Mouse (Mus musculus): ENCODE results near the gene Lyg2. TPM values are rescaled to one million over a fixed set of nuclear protein-coding genes. Genes with fewer than 3 reads are reported as not detected.

The Lyg2 gene
- polyA plus RNA-seq, 1 experiment from 2014 or later = not detected

DNA sequence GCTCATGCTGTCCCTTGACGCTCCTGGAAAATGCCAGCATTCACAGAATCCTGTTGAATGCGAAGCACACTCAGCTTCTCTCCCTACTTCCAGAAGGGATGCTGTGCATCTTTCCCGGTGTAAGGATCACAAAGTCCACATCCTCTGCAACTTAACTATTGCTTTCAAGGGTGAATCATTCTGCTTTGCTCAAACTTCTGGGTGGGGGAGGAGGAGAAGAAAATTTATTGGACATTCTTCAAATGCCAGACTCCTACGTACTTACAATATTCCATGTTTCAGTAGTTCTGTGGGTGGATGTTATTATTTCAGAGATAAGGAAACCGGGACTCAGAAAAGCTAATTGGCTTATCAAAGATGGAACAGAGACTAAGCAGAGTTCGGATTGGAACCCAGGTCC lies 1.8 kb upstream of the Lyg2 start:
- H3K9ac ChIP-seq = no peak overlapping the region
- no peak overlapping the region for H3K4me3 ChIP-seq
- no peaks in the 10 kb centered on the region for H3K36me3 ChIP-seq
- H3K4me2 ChIP-seq = no peak overlapping the region; the same call in 1 of the 2 replicates
- no peak overlapping the region for H3K27ac ChIP-seq (replicated peaks)
- H3K9me3 ChIP-seq = no peaks in the 10 kb centered on the region
- ATAC-seq (ENCODE audit: extremely low read depth, insufficient number of reproducible peaks, low FRiP score, low TSS enrichment) = no peak
- H3K4me1 ChIP-seq = peaks cover 5% of the 10 kb centered on the region; the same call in 1 of the 2 replicates
- peaks cover 4% of the 10 kb centered on the region; the same call in 1 of the 2 replicates for H3K27me3 ChIP-seq (replicated peaks)
- WGBS = 46% methylated on average over 6 of the region's 6 CpGs

DNA sequence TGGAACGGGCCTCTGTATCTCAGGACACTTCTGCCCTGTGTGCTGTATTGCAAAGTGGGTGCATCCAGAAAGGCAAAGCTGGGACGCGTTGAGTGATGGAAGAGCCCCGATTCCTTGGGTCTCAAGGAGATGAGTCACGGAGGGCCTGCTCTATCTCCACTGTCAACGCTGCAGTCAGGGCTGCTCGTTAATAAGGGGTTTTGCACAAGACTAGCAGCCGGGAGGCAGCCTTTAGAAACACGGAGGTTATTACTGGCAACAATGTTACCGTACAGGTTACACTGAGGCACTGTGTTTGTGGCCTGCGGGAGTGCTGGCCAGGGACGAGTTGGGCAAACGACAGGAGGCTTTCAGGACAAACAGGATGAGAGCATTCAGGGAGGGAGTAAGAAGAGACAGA lies 1.4 kb upstream of the Lyg2 start:
- Histone ChIP-seq H3K9me3 (no peaks in the 10 kb centered on the region), H3K4me1 (peaks cover 5% of the 10 kb centered on the region; the same call in 1 of the 2 replicates), H3K4me2 (peak overlapping the region; percentile 12; the same call in 1 of the 2 replicates), H3K36me3 (no peaks in the 10 kb centered on the region), H3K27ac (replicated peaks) (no peak overlapping the region), H3K27me3 (replicated peaks) (peaks cover 4% of the 10 kb centered on the region; the same call in 1 of the 2 replicates), H3K9ac (no peak overlapping the region), H3K4me3 (no peak overlapping the region)
- 35% methylated on average over 13 of the region's 13 CpGs for WGBS
- no peak for ATAC-seq (ENCODE audit: extremely low read depth, insufficient number of reproducible peaks, low FRiP score, low TSS enrichment)

DNA sequence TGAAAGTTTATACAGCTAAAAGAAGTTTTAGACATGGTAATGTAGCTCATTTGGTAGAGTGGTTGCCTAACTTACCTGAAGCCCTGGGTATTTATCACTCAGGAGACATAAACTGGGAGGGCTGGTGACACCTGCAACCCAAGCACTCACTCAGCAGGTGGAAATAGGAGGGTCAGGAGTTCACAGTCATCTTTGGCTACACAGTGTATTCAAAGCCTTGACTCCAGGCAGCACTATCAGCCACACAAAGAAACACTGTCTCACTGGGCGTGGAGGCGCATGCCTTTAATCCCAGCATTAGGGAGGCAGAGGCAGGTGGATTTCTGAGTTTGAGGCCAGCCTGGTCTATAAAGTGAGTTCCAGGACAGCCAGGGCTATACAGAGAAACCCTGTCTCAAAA lies 3.5 kb downstream of the Lyg2 start:
- H3K4me3 ChIP-seq = no peak overlapping the region
- no peaks in the 10 kb centered on the region for H3K9me3 ChIP-seq
- peaks cover 9% of the 10 kb centered on the region; the same call in 1 of the 2 replicates for H3K27me3 ChIP-seq (replicated peaks)
- no peaks in the 10 kb centered on the region for H3K36me3 ChIP-seq
- no peak for ATAC-seq (ENCODE audit: extremely low read depth, insufficient number of reproducible peaks, low FRiP score, low TSS enrichment)
- H3K9ac ChIP-seq = no peak overlapping the region
- H3K27ac ChIP-seq (replicated peaks) = no peak overlapping the region
- WGBS = 66% methylated on average over 2 of the region's 2 CpGs
- H3K4me2 ChIP-seq = no peak overlapping the region
- peaks cover 3% of the 10 kb centered on the region; the same call in 1 of the 2 replicates for H3K4me1 ChIP-seq

DNA sequence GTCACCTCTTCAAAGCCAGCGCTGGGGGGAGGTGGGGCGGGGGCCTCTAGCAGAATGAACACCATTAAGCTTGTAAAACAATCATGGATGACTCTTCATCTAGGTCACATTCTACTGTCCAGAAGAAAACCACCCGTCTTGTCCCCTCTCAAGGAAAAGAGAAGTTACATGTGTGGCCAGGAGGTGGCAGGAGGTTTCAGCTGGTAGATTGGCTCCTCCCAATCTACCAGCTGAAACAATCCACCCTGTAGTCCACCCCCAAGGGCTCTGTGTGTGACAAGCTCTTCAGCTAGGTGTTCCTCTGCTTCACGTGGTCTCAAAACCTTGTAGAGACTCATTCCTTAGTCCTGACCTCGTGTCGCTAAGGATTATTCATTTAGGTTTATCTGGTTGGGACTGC lies 13.1 kb downstream of the Lyg2 start:
- Histone ChIP-seq H3K4me3 (no peak overlapping the region), H3K4me2 (no peak overlapping the region), H3K9ac (no peak overlapping the region), H3K4me1 (peaks cover 7% of the 10 kb centered on the region), H3K27me3 (replicated peaks) (no peaks in the 10 kb centered on the region), H3K9me3 (no peaks in the 10 kb centered on the region), H3K27ac (replicated peaks) (no peak overlapping the region), H3K36me3 (peaks cover 22% of the 10 kb centered on the region)
- ATAC-seq (ENCODE audit: extremely low read depth, insufficient number of reproducible peaks, low FRiP score, low TSS enrichment) = no peak
- WGBS = 27% methylated on average over 6 of the region's 6 CpGs

DNA sequence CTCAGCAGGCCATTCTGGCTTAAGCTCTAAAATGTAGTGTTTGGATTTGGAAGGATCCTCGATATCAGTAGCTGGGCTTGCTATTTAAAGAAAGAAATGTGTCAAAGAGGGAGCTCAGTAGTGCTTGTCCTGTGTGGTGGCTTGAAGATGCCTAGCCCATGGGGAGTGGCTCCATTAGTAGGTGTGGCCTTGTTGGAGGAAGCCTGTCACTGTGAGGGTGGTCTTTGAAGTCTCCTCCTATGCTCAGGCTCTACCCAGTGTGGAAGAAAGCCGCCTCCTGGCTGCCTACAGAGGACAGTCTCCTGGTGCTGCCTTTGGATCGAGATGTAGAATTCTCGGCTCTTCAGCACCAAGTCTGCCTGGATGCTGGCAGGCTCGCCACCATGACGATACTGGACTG lies 16.0 kb downstream of the Lyg2 start:
- ATAC-seq (ENCODE audit: extremely low read depth, insufficient number of reproducible peaks, low FRiP score, low TSS enrichment) = no peak
- 44% methylated on average over 6 of the region's 6 CpGs for WGBS
- peak overlapping the region; percentile 55 for H3K27ac ChIP-seq (replicated peaks)
- H3K27me3 ChIP-seq (replicated peaks) = no peaks in the 10 kb centered on the region
- H3K36me3 ChIP-seq = peaks cover 51% of the 10 kb centered on the region
- no peaks in the 10 kb centered on the region for H3K9me3 ChIP-seq
- no peak overlapping the region for H3K4me3 ChIP-seq
- H3K4me1 ChIP-seq = peaks cover 7% of the 10 kb centered on the region
- no peak overlapping the region for H3K4me2 ChIP-seq
- no peak overlapping the region; the same call in 1 of the 2 replicates for H3K9ac ChIP-seq

DNA sequence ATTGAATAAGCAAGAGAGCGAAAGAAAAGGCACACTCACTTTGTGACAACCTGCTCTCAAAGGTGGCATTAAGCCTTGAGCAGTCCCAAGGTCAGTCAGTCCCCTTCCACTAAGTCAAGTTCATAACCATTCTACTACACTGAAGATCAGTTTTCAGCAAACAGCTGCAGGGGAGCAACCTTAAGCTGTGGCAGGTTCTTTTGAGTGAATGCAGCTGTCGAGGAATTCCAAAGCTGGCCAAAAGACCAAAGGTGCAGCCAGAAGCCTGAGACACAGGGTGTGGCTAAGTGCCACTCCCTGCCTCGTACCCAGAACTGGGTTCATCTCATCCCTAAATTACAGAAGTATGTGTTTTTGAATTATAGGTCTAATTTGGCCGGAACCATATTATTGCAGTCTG lies 16.5 kb downstream of the Lyg2 start:
- WGBS = 75% methylated on average over 4 of the region's 4 CpGs

DNA sequence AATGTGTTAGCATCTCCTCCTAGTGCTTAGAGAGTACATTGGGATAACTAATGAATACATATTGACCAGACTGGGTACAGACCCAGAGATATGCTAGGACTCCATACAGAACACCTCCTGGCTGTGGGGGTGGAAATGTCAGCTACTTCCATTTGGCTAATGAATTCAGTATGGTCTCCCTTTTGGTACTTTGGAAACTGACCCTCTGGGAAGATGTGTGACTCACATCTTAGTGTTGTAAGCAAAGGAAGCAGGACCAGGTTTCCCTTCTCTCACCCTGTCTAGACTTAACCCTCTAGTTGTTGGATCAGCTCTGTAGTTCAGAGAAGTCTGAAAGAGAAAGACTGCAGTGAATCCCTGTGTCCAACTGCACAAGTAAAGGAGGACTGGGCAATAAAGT lies 21.7 kb downstream of the Lyg2 start:
- H3K36me3 ChIP-seq = peaks cover 63% of the 10 kb centered on the region

More for the DNA sequence above, 16.5 kb downstream of the Lyg2 start:
- no peaks in the 10 kb centered on the region for H3K9me3 ChIP-seq
- peaks cover 7% of the 10 kb centered on the region for H3K4me1 ChIP-seq
- H3K4me2 ChIP-seq = no peak overlapping the region
- H3K27ac ChIP-seq (replicated peaks) = peak overlapping the region; percentile 55
- peak overlapping the region; percentile 10; the same call in 1 of the 2 replicates for H3K9ac ChIP-seq
- ATAC-seq (ENCODE audit: extremely low read depth, insufficient number of reproducible peaks, low FRiP score, low TSS enrichment) = no peak
- H3K27me3 ChIP-seq (replicated peaks) = no peaks in the 10 kb centered on the region
- no peak overlapping the region for H3K4me3 ChIP-seq
- peaks cover 55% of the 10 kb centered on the region for H3K36me3 ChIP-seq

DNA sequence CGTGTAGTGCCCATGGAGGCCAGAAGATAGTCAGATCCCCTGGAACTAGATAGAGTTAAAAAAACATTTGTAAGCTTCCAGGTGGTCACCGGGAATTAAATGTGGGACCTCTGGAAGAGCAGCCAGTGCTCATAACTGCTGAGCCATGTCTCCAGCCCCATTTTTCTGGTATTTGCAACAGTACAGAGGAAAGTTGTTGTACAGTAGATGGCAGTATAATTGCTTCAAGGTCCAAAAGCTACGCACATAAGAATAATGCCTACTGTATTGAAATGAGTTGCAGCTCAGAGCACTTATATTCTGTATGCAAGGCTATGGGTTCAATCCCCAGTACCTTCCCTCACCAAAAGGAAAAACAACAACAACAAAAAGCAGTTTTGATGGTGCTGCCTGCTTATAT lies 24.9 kb downstream of the Lyg2 start:
- no peak for ATAC-seq (ENCODE audit: extremely low read depth, insufficient number of reproducible peaks, low FRiP score, low TSS enrichment)
- Histone ChIP-seq H3K9me3 (no peaks in the 10 kb centered on the region), H3K27ac (replicated peaks) (no peak overlapping the region), H3K27me3 (replicated peaks) (no peaks in the 10 kb centered on the region), H3K9ac (peak overlapping the region; percentile 81), H3K4me3 (peak overlapping the region; percentile 69), H3K36me3 (peaks cover 32% of the 10 kb centered on the region), H3K4me1 (peaks cover 21% of the 10 kb centered on the region), H3K4me2 (peak overlapping the region; percentile 74)
- WGBS = 58% methylated on average over 3 of the region's 3 CpGs

More for the DNA sequence above, 21.7 kb downstream of the Lyg2 start:
- Histone ChIP-seq H3K27ac (replicated peaks) (no peak overlapping the region), H3K4me1 (peaks cover 15% of the 10 kb centered on the region), H3K4me3 (no peak overlapping the region), H3K9me3 (no peaks in the 10 kb centered on the region), H3K9ac (no peak overlapping the region), H3K27me3 (replicated peaks) (no peaks in the 10 kb centered on the region), H3K4me2 (no peak overlapping the region)
- ATAC-seq (ENCODE audit: extremely low read depth, insufficient number of reproducible peaks, low FRiP score, low TSS enrichment) = no peak

DNA sequence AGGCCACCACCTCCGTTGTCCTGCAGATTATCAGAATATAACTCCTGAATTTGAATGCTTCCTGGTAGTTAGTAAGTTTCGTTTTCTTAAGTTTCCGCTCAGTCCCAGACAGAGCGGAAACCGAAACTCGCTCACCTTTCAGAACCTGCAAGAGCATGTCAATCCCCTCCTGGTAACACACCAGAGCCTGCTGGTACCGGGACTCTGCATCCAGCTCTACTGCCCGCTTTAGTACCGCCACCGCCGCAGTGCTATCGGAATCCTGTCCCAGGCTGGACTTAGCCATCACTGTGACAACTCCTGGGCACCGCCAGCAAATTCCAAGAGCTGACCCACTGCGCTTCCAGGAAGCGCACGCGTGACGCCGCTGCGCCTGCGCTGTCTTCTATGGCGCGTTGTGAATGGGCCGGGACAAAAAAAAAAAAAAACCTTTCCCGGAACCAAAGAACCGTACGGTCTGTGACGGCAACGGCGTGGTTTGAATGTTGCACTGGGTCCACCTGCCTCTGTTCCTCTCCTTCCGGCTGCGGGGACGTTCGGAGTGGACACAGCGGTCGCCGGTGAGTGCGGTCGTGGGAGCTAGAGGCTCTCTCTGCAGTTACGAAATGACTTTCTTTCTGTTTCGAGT lies 26.2 kb downstream of the Lyg2 start, which contains the start of the genes Mitd1 and Mrpl30:
Gene Mitd1 (minus strand): TSS at position 387 of the 628 bp plus-strand sequence.
Gene Mrpl30 (plus strand): TSS at position 453 of the 628 bp plus-strand sequence.
- Histone ChIP-seq H3K9me3 (no peaks in the 10 kb centered on the region), H3K27ac (replicated peaks) (peak within 1 kb of the TSS; percentile 83), H3K4me1 (peaks cover 21% of the 10 kb centered on the region), H3K9ac (peak within 1 kb of the TSS; percentile 81), H3K4me2 (peak within 1 kb of the TSS; percentile 74), H3K27me3 (replicated peaks) (no peaks in the 10 kb centered on the region), H3K36me3 (peaks cover 21% of the 10 kb centered on the region), H3K4me3 (peak within 1 kb of the TSS; percentile 69)
- WGBS = under 1% methylated on average over 41 of the region's 41 CpGs
- ATAC-seq (ENCODE audit: extremely low read depth, insufficient number of reproducible peaks, low FRiP score, low TSS enrichment) = peak; percentile 78; the same call in 1 of the 2 replicates

DNA sequence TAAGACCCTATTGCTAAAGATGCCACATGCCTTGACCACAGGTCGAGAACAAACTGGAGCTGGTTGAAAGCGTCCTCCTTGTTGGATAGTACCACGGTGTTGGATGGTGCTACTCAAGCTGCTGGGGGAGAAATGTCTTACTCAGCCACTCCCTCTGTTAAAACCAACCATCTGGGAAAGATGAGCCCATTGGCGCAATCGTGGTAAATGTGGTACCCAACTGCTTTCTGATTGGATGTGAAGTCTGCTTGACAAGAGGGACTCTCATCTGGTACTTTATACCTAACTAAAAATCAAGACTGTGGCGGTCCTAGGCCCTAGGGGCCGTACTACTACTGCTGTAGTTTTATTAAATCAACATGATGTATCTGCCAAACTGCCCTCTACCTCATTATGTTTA lies 27.1 kb downstream of the Lyg2 start:
- 75% methylated on average over 7 of the region's 7 CpGs for WGBS
- peaks cover 21% of the 10 kb centered on the region for H3K4me1 ChIP-seq
- no peak for ATAC-seq (ENCODE audit: extremely low read depth, insufficient number of reproducible peaks, low FRiP score, low TSS enrichment)
- H3K27ac ChIP-seq (replicated peaks) = no peak overlapping the region
- peaks cover 20% of the 10 kb centered on the region for H3K36me3 ChIP-seq
- H3K27me3 ChIP-seq (replicated peaks) = no peaks in the 10 kb centered on the region
- no peaks in the 10 kb centered on the region for H3K9me3 ChIP-seq
- peak overlapping the region; percentile 74 for H3K4me2 ChIP-seq
- peak overlapping the region; percentile 81 for H3K9ac ChIP-seq
- H3K4me3 ChIP-seq = peak overlapping the region; percentile 69

DNA sequence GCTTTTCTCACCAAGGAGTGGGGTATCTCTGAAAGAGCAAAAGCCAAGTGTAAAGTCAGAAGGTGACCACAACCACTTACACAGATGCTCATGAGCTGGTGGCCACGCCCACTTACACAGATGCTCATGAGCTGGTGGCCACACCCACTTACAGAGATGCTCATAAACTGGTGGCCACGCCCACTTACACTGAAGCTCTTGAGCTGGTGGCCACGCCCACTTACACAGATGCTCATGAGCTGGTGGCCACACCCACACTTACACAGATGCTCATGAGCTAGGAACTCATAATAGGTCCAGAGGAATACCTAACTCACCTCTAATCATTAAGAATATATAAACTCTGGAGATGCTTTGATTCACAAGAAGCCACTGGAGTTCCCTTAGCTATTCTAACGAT lies 31.8 kb downstream of the Lyg2 start:
- H3K4me3 ChIP-seq = no peak overlapping the region
- no peaks in the 10 kb centered on the region for H3K27me3 ChIP-seq (replicated peaks)
- ATAC-seq (ENCODE audit: extremely low read depth, insufficient number of reproducible peaks, low FRiP score, low TSS enrichment) = no peak
- peaks cover 6% of the 10 kb centered on the region for H3K4me1 ChIP-seq
- H3K9ac ChIP-seq = no peak overlapping the region
- 67% methylated on average over 4 of the region's 4 CpGs for WGBS
- H3K4me2 ChIP-seq = no peak overlapping the region
- H3K9me3 ChIP-seq = no peaks in the 10 kb centered on the region
- H3K36me3 ChIP-seq = peaks cover 54% of the 10 kb centered on the region
- no peak overlapping the region for H3K27ac ChIP-seq (replicated peaks)

DNA sequence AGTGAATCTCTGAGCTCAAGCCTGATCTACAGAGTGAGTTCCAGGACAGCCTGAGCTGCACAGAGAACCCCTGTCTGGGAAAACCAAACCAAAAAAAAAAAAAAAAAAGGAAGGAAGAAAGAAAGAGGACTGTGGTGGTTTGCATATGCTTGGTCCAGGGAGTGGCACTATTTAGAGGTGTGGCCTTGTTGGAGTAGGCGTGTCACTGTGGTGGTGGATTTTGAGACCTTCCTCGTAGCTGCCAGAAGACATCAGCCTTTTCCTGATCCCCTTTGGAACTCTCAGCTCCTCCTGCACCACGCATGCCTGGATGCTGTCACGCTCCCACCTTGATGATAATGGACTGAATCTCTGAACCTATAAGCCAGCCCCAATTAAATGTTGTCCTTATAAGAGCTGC lies 32.9 kb downstream of the Lyg2 start:
- Histone ChIP-seq H3K4me1 (no peaks in the 10 kb centered on the region), H3K9me3 (no peaks in the 10 kb centered on the region), H3K27me3 (replicated peaks) (no peaks in the 10 kb centered on the region), H3K4me2 (no peak overlapping the region), H3K36me3 (peaks cover 64% of the 10 kb centered on the region), H3K9ac (no peak overlapping the region), H3K27ac (replicated peaks) (no peak overlapping the region), H3K4me3 (no peak overlapping the region)
- no peak for ATAC-seq (ENCODE audit: extremely low read depth, insufficient number of reproducible peaks, low FRiP score, low TSS enrichment)
- WGBS = 81% methylated on average over 4 of the region's 4 CpGs

Measured in heart, embryonic 13.5 days (tissue).